Mouse (Mus musculus): ENCODE measurements around the gene Ciapin1.
"Not testable (repeated sequence)": the region's sequence is repeated elsewhere in the genome, so short reads cannot be mapped to it uniquely, and the experiment has no call there.

GRCm38 (mm10) chr8:94833901-94834405, 4.2 kb downstream of the Ciapin1 start:
- TF ChIP-seq POLR2A (IDR thresholded peaks at IDR 0.05; ENCODE audit: low read depth, low read length); CTCF (IDR thresholded peaks at IDR 0.05; ENCODE audit: extremely low read depth, insufficient read depth, insufficient read length, insufficient replicate concordance): not testable (repeated sequence)
